ENCODE assay signal across 8 mouse cellular contexts in genomic region chr5:146948508-146949088, GRCm38 (mm10). TPM values are rescaled to one million over a fixed set of nuclear protein-coding genes. Genes with fewer than 3 reads are reported as not detected.
DNase-seq lines count a peak whose midpoint lies in the region; ATAC-seq and TF ChIP-seq lines count a peak whose summit lies in the region.

TSS of gene Gtf3a (plus strand) at chr5:146948657.

- peak within 1 kb of the TSS; percentile 79 for H3K4me3 ChIP-seq in embryonic facial prominence, embryonic 13.5 days
- peak within 1 kb of the TSS; percentile 72 for H3K4me3 ChIP-seq in kidney, adult 2 months (ENCODE audit: insufficient read depth, low read depth, low read length)
- peak within 1 kb of the TSS; percentile 79 for H3K4me3 ChIP-seq in limb, embryonic 14.5 days (replicated peaks; ENCODE audit: low read length)
- H3K4me3 ChIP-seq in midbrain, embryonic 16.5 days (ENCODE audit: low read depth, low read length) = peak within 1 kb of the TSS; percentile 58
- H3K4me3 ChIP-seq in spleen, adult 2 months (ENCODE audit: extremely low read depth, insufficient read depth, insufficient read length) = peak within 1 kb of the TSS; percentile 88

- TF ChIP-seq POLR2A in kidney, adult 2 months (IDR thresholded peaks at IDR 0.05; ENCODE audit: low read depth, low read length) = peak; percentile 78
- peak; percentile 82; the same call in 1 of the 2 replicates for TF ChIP-seq POLR2A in limb, embryonic 14.5 days (IDR thresholded peaks at IDR 0.05; ENCODE audit: borderline replicate concordance, extremely low read depth, insufficient read depth, insufficient read length)
- peak; percentile 13; the same call in 1 of the 2 replicates for TF ChIP-seq POLR2A in spleen, adult 2 months (IDR thresholded peaks at IDR 0.05; ENCODE audit: low read depth, low read length)

- peak; percentile 83 for ATAC-seq in embryonic facial prominence, embryonic 13.5 days (ENCODE audit: insufficient number of reproducible peaks, insufficient read depth, low FRiP score, low TSS enrichment, low read depth)
- peak; percentile 93 for ATAC-seq in limb, embryonic 14.5 days (ENCODE audit: low FRiP score, low read depth)
- ATAC-seq in midbrain, embryonic 16.5 days = peak; percentile 93

- H3K36me3 ChIP-seq in embryonic facial prominence, embryonic 13.5 days = peaks cover 32% of the 10 kb centered on the region
- peaks cover 1% of the 10 kb centered on the region; the same call in 1 of the 2 replicates for H3K36me3 ChIP-seq in kidney, adult 2 months (ENCODE audit: control insufficient read depth, insufficient read depth, low read length)
- peaks cover 33% of the 10 kb centered on the region for H3K36me3 ChIP-seq in limb, embryonic 14.5 days (ENCODE audit: control insufficient read depth, insufficient read depth, low read length)
- peaks cover 18% of the 10 kb centered on the region for H3K36me3 ChIP-seq in midbrain, embryonic 16.5 days (ENCODE audit: control insufficient read depth, insufficient read depth, low read length)
- H3K36me3 ChIP-seq in spleen, adult 2 months (ENCODE audit: control insufficient read depth, insufficient read depth, low read length) = peaks cover 24% of the 10 kb centered on the region

- H3K9ac ChIP-seq in embryonic facial prominence, embryonic 13.5 days = peak within 1 kb of the TSS; percentile 91
- H3K9ac ChIP-seq in limb, embryonic 14.5 days (ENCODE audit: low read depth, low read length, severe bottlenecking) = peak within 1 kb of the TSS; percentile 86
- peak within 1 kb of the TSS; percentile 73 for H3K9ac ChIP-seq in midbrain, embryonic 16.5 days (ENCODE audit: low read depth, low read length)

- H3K9me3 ChIP-seq in embryonic facial prominence, embryonic 13.5 days = 0 out of 2 replicates have a peak, but pooled peaks cover 5% of the 10 kb centered on the region
- H3K9me3 ChIP-seq in limb, embryonic 14.5 days (ENCODE audit: control insufficient read depth, low read length) = no peaks in the 10 kb centered on the region
- no peaks in the 10 kb centered on the region for H3K9me3 ChIP-seq in midbrain, embryonic 16.5 days (replicated peaks; ENCODE audit: control insufficient read depth, low read length, poor library complexity, severe bottlenecking)

- H3K27me3 ChIP-seq in embryonic facial prominence, embryonic 13.5 days = no peaks in the 10 kb centered on the region
- H3K27me3 ChIP-seq in kidney, adult 2 months (replicated peaks; ENCODE audit: control insufficient read depth, insufficient read depth, low read length) = no peaks in the 10 kb centered on the region
- H3K27me3 ChIP-seq in limb, embryonic 14.5 days (ENCODE audit: control insufficient read depth, insufficient read depth, low read length) = no peaks in the 10 kb centered on the region
- no peaks in the 10 kb centered on the region for H3K27me3 ChIP-seq in midbrain, embryonic 16.5 days (ENCODE audit: control insufficient read depth, insufficient read depth, low read depth, low read length)
- no peaks in the 10 kb centered on the region for H3K27me3 ChIP-seq in spleen, adult 2 months (ENCODE audit: control insufficient read depth, insufficient read depth, low read length)

- WGBS in embryonic facial prominence, embryonic 13.5 days = under 1% methylated on average over 60 of the region's 62 CpGs
- WGBS in kidney, adult 2 months = under 1% methylated on average over 62 of the region's 62 CpGs
- under 1% methylated on average over 53 of the region's 62 CpGs for WGBS in limb, embryonic 14.5 days
- under 1% methylated on average over 62 of the region's 62 CpGs for WGBS in midbrain, embryonic 16.5 days
- under 1% methylated on average over 62 of the region's 62 CpGs for WGBS in spleen, adult 2 months

- no peak for TF ChIP-seq CTCF in kidney, adult 2 months (conservative IDR thresholded peaks at IDR 0.05; ENCODE audit: insufficient read depth, insufficient read length, low read depth, low read length)
- TF ChIP-seq CTCF in spleen, adult 2 months (IDR thresholded peaks at IDR 0.05; ENCODE audit: extremely low read depth, insufficient read depth, insufficient read length, insufficient replicate concordance) = no peak

- H3K4me1 ChIP-seq in embryonic facial prominence, embryonic 13.5 days = peaks cover 13% of the 10 kb centered on the region
- no peaks in the 10 kb centered on the region; the same call in 1 of the 2 replicates for H3K4me1 ChIP-seq in kidney, adult 2 months (ENCODE audit: control insufficient read depth, insufficient read depth, low read length)
- H3K4me1 ChIP-seq in limb, embryonic 14.5 days (ENCODE audit: control insufficient read depth, insufficient read depth, low read length) = 0 out of 2 replicates have a peak, but pooled peaks cover 6% of the 10 kb centered on the region
- peaks cover 11% of the 10 kb centered on the region for H3K4me1 ChIP-seq in midbrain, embryonic 16.5 days (ENCODE audit: control insufficient read depth, insufficient read depth, low read length)
- peaks cover 9% of the 10 kb centered on the region; the same call in 1 of the 2 replicates for H3K4me1 ChIP-seq in spleen, adult 2 months (ENCODE audit: control insufficient read depth, insufficient read depth, insufficient read length)

- peak; percentile 75 to 79 for DNase-seq in B cell, adult 2 months
- DNase-seq in adrenal gland, postnatal 4 days (ENCODE audit: low spot score in 2 of 2) = peak; percentile 53 to 71
- DNase-seq in heart, adult 18-20 months = peak; percentile 80 to 86
- peak; percentile 85 for DNase-seq in kidney, adult 2 months
- peak; percentile 91 for DNase-seq in limb, embryonic 14.5 days (ENCODE audit: low spot score)
- DNase-seq in spleen, adult 2 months (ENCODE audit: low read depth in 1 of 2, low spot score in 2 of 2) = peak; percentile 74 to 77

- peak within 1 kb of the TSS; percentile 78 for H3K27ac ChIP-seq in embryonic facial prominence, embryonic 13.5 days
- peak within 1 kb of the TSS; percentile 72 for H3K27ac ChIP-seq in kidney, adult 2 months (ENCODE audit: insufficient read depth, low read depth, low read length)
- peak within 1 kb of the TSS; percentile 71 for H3K27ac ChIP-seq in limb, embryonic 14.5 days (replicated peaks; ENCODE audit: low read depth, low read length)
- peak within 1 kb of the TSS; percentile 79 for H3K27ac ChIP-seq in midbrain, embryonic 16.5 days (ENCODE audit: low read length)
- H3K27ac ChIP-seq in spleen, adult 2 months (ENCODE audit: insufficient read depth, low read length) = peak within 1 kb of the TSS; percentile 56

- peak within 1 kb of the TSS; percentile 86 for H3K4me2 ChIP-seq in embryonic facial prominence, embryonic 13.5 days
- H3K4me2 ChIP-seq in limb, embryonic 14.5 days (replicated peaks; ENCODE audit: low read depth, low read length, severe bottlenecking) = peak within 1 kb of the TSS; percentile 86
- peak within 1 kb of the TSS; percentile 84 for H3K4me2 ChIP-seq in midbrain, embryonic 16.5 days (ENCODE audit: low read length)

RNA-seq across cellular contexts. Expression of gene Gtf3a, which starts in this region (rescaled TPM):
- total RNA-seq in adrenal gland, postnatal 4 days (2021) = 10 to 100 TPM; 40.7 to 45.2 TPM
- polyA plus RNA-seq in embryonic facial prominence, embryonic 13.5 days (2015; fragmentation: Nextera tagmentation; extraction: Ambion mirVana) = 114 and 117 TPM in 2 replicates
- total RNA-seq in heart, adult 18-20 months (2021) = 10 to 100 TPM; 17.0 to 21.8 TPM
- 52.3 and 68.0 TPM in 2 replicates for polyA plus RNA-seq in kidney, adult 2 months (2012; rRNA removed)
- 77.7 and 87.0 TPM in 2 replicates for polyA plus RNA-seq in limb, embryonic 14.5 days (2012; rRNA removed)
- polyA plus RNA-seq in limb, embryonic 14.5 days (2014; fragmentation: Nextera tagmentation; extraction: Ambion mirVana) = 100 and 101 TPM in 2 replicates
- 112 and 116 TPM in 2 replicates for polyA plus RNA-seq in midbrain, embryonic 16.5 days (2015; fragmentation: Nextera tagmentation; extraction: Ambion mirVana)
- 40.5 and 74.9 TPM in 2 replicates for polyA plus RNA-seq in spleen, adult 2 months (2012; rRNA removed)

Comparison
In these comparisons a context has a peak if more than half of its experiments do, and no peak if none do; other contexts are left out.
1. Peak in every context shown above with its lines: DNase-seq, ATAC-seq, H3K4me3 ChIP-seq and H3K27ac ChIP-seq.
2. POLR2A ChIP-seq: peak in every context shown above with its lines; median percentile 82 in limb, embryonic 14.5 days; 78 in kidney, adult 2 months; 13 in spleen, adult 2 months.